In genomic region chr2:72976036-72976435, GRCm38 (mm10) we compare ENCODE assay signal across 15 mouse cellular contexts. TPM values are rescaled to one million over a fixed set of nuclear protein-coding genes. Genes with fewer than 3 reads are reported as not detected.
DNase-seq lines count a peak whose midpoint lies in the region; ATAC-seq and TF ChIP-seq lines count a peak whose summit lies in the region.
"Had no signal": no experiment of that assay in that cellular context is flagged by ENCODE, and none has a peak within 500 bp of the region (broad histone marks: within the 10 kb centered on the region; RNA-seq: fewer than 3 reads in every experiment).

No protein-coding gene starts in this region.

- H3K27ac ChIP-seq in kidney, adult 2 months (ENCODE audit: insufficient read depth, low read depth, low read length), result no peak overlapping the region
- H3K27ac ChIP-seq in midbrain, embryonic 13.5 days, result no peak overlapping the region
- H3K27ac ChIP-seq in midbrain, embryonic 16.5 days (ENCODE audit: low read length), result no peak overlapping the region
- 0 out of 2 replicates have a peak overlapping the region, but pooled peaks have one; percentile 19 for H3K27ac ChIP-seq in liver, embryonic 15.5 days (replicated peaks)
- H3K27ac ChIP-seq: hindbrain, embryonic 15.5 days had no signal

- no peak for TF ChIP-seq CTCF in kidney, adult 2 months (conservative IDR thresholded peaks at IDR 0.05; ENCODE audit: insufficient read depth, insufficient read length, low read depth, low read length)

- H3K4me2 ChIP-seq in midbrain, embryonic 13.5 days (replicated peaks), result peak overlapping the region; percentile 30
- H3K4me2 ChIP-seq in midbrain, embryonic 16.5 days (ENCODE audit: low read length), result no peak overlapping the region
- peak overlapping the region; percentile 72 for H3K4me2 ChIP-seq in liver, embryonic 15.5 days

- no peak overlapping the region for H3K9ac ChIP-seq in midbrain, embryonic 13.5 days (replicated peaks)
- H3K9ac ChIP-seq in midbrain, embryonic 16.5 days (ENCODE audit: low read depth, low read length), result no peak overlapping the region
- no peak overlapping the region for H3K9ac ChIP-seq in liver, embryonic 15.5 days
- H3K9ac ChIP-seq: hindbrain, embryonic 15.5 days had no signal

- TF ChIP-seq POLR2A in kidney, adult 2 months (IDR thresholded peaks at IDR 0.05; ENCODE audit: low read depth, low read length), result no peak

- no peaks in the 10 kb centered on the region for H3K27me3 ChIP-seq in erythroblast, embryonic 14.5 days (ENCODE audit: control insufficient read depth)
- no peaks in the 10 kb centered on the region; the same call in 1 of the 2 replicates for H3K27me3 ChIP-seq in kidney, adult 2 months (replicated peaks; ENCODE audit: control insufficient read depth, insufficient read depth, low read length)
- no peaks in the 10 kb centered on the region for H3K27me3 ChIP-seq in midbrain, embryonic 13.5 days
- H3K27me3 ChIP-seq in midbrain, embryonic 16.5 days (ENCODE audit: control insufficient read depth, insufficient read depth, low read depth, low read length), result no peaks in the 10 kb centered on the region
- H3K27me3 ChIP-seq in liver, embryonic 15.5 days, result no peaks in the 10 kb centered on the region
- H3K27me3 ChIP-seq: hindbrain, embryonic 15.5 days had no signal

- peak overlapping the region; percentile 98 for H3K4me3 ChIP-seq in erythroblast, embryonic 14.5 days (replicated peaks)
- H3K4me3 ChIP-seq in kidney, adult 2 months (ENCODE audit: insufficient read depth, low read depth, low read length), result no peak overlapping the region
- H3K4me3 ChIP-seq in midbrain, embryonic 13.5 days (replicated peaks), result no peak overlapping the region
- H3K4me3 ChIP-seq in midbrain, embryonic 16.5 days (ENCODE audit: low read depth, low read length), result no peak overlapping the region
- peak overlapping the region; percentile 24 for H3K4me3 ChIP-seq in liver, embryonic 15.5 days (replicated peaks)
- H3K4me3 ChIP-seq: hindbrain, embryonic 15.5 days had no signal

- ATAC-seq in erythroblast, adult 5-6 weeks (replicated peaks; ENCODE audit: low FRiP score, poor library complexity, severe bottlenecking), result no peak
- ATAC-seq in midbrain, embryonic 13.5 days, result no peak
- ATAC-seq in midbrain, embryonic 16.5 days, result no peak
- ATAC-seq in liver, embryonic 15.5 days (ENCODE audit: insufficient read depth), result no peak

- DNase-seq in kidney, adult 2 months, result peak; percentile 48
- no peak for DNase-seq in kidney, adult 8-10 months
- no peak for DNase-seq in frontal cortex, postnatal 25 days (ENCODE audit: low spot score in 2 of 2)
- DNase-seq: adrenal gland, adult 2 months; embryo, embryonic 11 days; gastrocnemius, postnatal 10 days; thymus, postnatal 4 days had no signal

- peaks cover 27% of the 10 kb centered on the region for H3K4me1 ChIP-seq in erythroblast, embryonic 14.5 days (ENCODE audit: control insufficient read depth)
- H3K4me1 ChIP-seq in kidney, adult 2 months (ENCODE audit: control insufficient read depth, insufficient read depth, low read length), result peaks cover 13% of the 10 kb centered on the region
- peaks cover 33% of the 10 kb centered on the region for H3K4me1 ChIP-seq in midbrain, embryonic 13.5 days (replicated peaks)
- H3K4me1 ChIP-seq in midbrain, embryonic 16.5 days (ENCODE audit: control insufficient read depth, insufficient read depth, low read length), result peaks cover 25% of the 10 kb centered on the region
- H3K4me1 ChIP-seq in liver, embryonic 15.5 days (replicated peaks), result peaks cover 22% of the 10 kb centered on the region

- peaks cover 68% of the 10 kb centered on the region for H3K36me3 ChIP-seq in erythroblast, embryonic 14.5 days (ENCODE audit: control insufficient read depth)
- peaks cover 3% of the 10 kb centered on the region; the same call in 1 of the 2 replicates for H3K36me3 ChIP-seq in kidney, adult 2 months (ENCODE audit: control insufficient read depth, insufficient read depth, low read length)
- H3K36me3 ChIP-seq in midbrain, embryonic 13.5 days, result peaks cover 8% of the 10 kb centered on the region
- peaks cover 3% of the 10 kb centered on the region for H3K36me3 ChIP-seq in midbrain, embryonic 16.5 days (ENCODE audit: control insufficient read depth, insufficient read depth, low read length)
- H3K36me3 ChIP-seq in liver, embryonic 15.5 days (replicated peaks), result peaks cover 25% of the 10 kb centered on the region

- H3K9me3 ChIP-seq in erythroblast, embryonic 14.5 days (ENCODE audit: control insufficient read depth, low read length), result no peaks in the 10 kb centered on the region
- no peaks in the 10 kb centered on the region for H3K9me3 ChIP-seq in midbrain, embryonic 13.5 days
- no peaks in the 10 kb centered on the region for H3K9me3 ChIP-seq in midbrain, embryonic 16.5 days (replicated peaks; ENCODE audit: control insufficient read depth, low read length, poor library complexity, severe bottlenecking)
- H3K9me3 ChIP-seq in liver, embryonic 15.5 days (replicated peaks), result no peaks in the 10 kb centered on the region
- H3K9me3 ChIP-seq: hindbrain, embryonic 15.5 days had no signal

RNA-seq across cellular contexts. Expression of gene Sp3, which starts 4.2 kb away (rescaled TPM):
- polyA plus RNA-seq in erythroblast, embryonic 14.5 days (2012), result 1.0 and 1.1 TPM in 2 replicates
- total RNA-seq in erythroblast, adult 5-6 weeks (2015; ENCODE audit: low replicate concordance), result 55.8 and 86.7 TPM in 2 replicates
- total RNA-seq in erythroblast, adult 5-6 weeks (2017; ENCODE audit: low replicate concordance), result 115 and 140 TPM in 2 replicates
- polyA plus RNA-seq in kidney, adult 2 months (2012; rRNA removed), result 13.5 and 13.7 TPM in 2 replicates
- polyA plus RNA-seq in midbrain, embryonic 13.5 days (2015; fragmentation: Nextera tagmentation; extraction: Ambion mirVana), result 53.2 and 56.1 TPM in 2 replicates
- polyA plus RNA-seq in midbrain, embryonic 16.5 days (2015; fragmentation: Nextera tagmentation; extraction: Ambion mirVana), result 31.1 and 37.7 TPM in 2 replicates
- 33.3 and 33.6 TPM in 2 replicates for polyA plus RNA-seq in liver, embryonic 15.5 days (2015; fragmentation: Nextera tagmentation; extraction: Ambion mirVana)

RNA-seq across cellular contexts. Expression of gene Gm11084, which starts 10.5 kb away (rescaled TPM):
- polyA plus RNA-seq in erythroblast, embryonic 14.5 days (2012), result not detected in 2 replicates
- not detected in 2 replicates for total RNA-seq in erythroblast, adult 5-6 weeks (2015; ENCODE audit: low replicate concordance)
- total RNA-seq in erythroblast, adult 5-6 weeks (2017; ENCODE audit: low replicate concordance), result not detected in 2 replicates
- not detected in 2 replicates for polyA plus RNA-seq in kidney, adult 2 months (2012; rRNA removed)
- polyA plus RNA-seq in midbrain, embryonic 13.5 days (2015; fragmentation: Nextera tagmentation; extraction: Ambion mirVana), result not detected in 2 replicates
- not detected in 2 replicates for polyA plus RNA-seq in midbrain, embryonic 16.5 days (2015; fragmentation: Nextera tagmentation; extraction: Ambion mirVana)
- polyA plus RNA-seq in liver, embryonic 15.5 days (2015; fragmentation: Nextera tagmentation; extraction: Ambion mirVana), result not detected in 2 replicates
- total RNA-seq: adrenal gland, adult 2 months; gastrocnemius, postnatal 10 days; layer of hippocampus, adult 18-20 months had no signal
- polyA plus RNA-seq: adrenal gland, adult 2 months; hindbrain, embryonic 15.5 days; limb, embryonic 11.5 days had no signal

Comparison
In these comparisons a context has a peak if more than half of its experiments do, and no peak if none do; other contexts are left out.
1. H3K4me3 ChIP-seq: peak in erythroblast, embryonic 14.5 days (single experiment) and liver, embryonic 15.5 days (single experiment); none in kidney, adult 2 months (single experiment), midbrain, embryonic 13.5 days (single experiment) and midbrain, embryonic 16.5 days (single experiment).